Mouse (Mus musculus): ENCODE measurements around the gene Zc3hav1. TPM values are rescaled to one million over a fixed set of nuclear protein-coding genes. Genes with fewer than 3 reads are reported as not detected.
"Not testable (repeated sequence)": the region's sequence is repeated elsewhere in the genome, so short reads cannot be mapped to it uniquely, and the experiment has no call there.

The Zc3hav1 gene
- total RNA-seq (2021) = 1 to 10 TPM; 2.7 to 3.0 TPM

DNA sequence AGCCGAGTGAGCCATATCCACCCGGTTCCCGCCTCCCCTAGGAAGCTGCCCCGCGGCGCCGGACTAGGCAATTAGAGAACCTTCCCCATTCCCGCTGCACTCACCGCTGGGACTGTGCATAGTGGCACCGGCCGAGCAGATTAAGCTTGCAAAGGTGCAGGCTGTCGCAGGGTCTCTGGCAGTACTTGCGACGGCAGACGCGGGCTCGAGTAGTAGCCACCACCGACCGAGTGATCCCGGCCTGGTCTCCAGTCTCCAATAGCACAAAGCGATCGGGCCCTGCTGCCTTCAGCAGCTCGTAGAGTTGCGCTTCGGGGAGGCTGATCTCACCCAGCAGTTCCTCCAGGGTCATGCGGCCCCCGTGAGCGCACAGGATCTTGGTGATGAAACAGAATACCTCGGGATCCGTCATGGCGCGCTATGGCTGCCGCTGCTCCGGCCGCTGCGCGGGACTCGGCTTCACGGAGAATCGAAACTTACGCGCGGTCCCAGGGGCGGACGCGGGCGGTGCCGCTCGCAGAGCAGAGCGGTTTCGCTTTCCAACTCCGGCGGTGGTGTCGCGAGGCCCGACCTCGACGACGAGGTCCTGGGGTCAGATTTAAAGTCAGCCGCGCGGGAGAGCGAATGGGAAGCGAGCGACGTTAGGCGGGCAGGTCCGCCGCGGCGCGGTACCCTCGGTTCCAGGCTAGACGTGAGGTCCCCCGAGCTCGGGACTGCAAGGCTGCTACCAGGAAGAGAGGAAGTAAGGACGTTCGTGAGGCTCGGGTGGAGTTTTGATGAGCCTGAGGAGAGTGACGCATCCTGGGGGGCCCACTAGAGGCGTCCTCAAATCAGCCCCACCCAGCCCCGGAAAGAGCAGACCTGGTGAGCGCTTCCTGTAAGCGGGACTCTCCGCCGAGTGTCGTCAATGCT, at the start of gene Zc3hav1:
Zc3hav1 (minus strand) TSS at position 793 of the 912 bp plus-strand sequence.
- DNase-seq (ENCODE audit: extremely low spot score in 1 of 2, low spot score in 1 of 2) = peak; percentile 11 to 16

DNA sequence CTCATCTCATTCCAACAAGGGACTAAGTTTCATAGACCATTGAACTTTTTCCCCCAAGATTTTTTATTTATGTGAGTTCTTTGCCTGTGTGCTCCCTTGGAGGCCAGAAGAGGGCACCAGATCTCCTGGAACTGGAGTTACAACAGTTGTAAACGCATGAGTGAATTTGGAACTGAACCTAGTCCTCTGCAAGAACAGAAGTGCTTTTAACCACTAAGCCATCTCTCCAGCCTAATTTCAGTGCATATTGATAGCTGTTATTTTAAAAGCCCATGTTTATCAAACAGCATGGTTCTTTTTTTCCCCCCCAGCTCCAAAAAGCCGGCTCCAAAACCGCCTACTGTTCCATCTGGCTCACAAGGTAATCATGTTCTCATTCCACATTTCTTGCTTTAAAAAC, 35.3 kb upstream of the Zc3hav1 start:
- peak in 1 of 2 experiments; percentile 22 for DNase-seq (ENCODE audit: extremely low spot score in 1 of 2, low spot score in 1 of 2)

- peak; percentile 76 to 87 for DNase-seq (ENCODE audit: extremely low spot score in 1 of 2, low spot score in 1 of 2)
These were observed 26.8 kb upstream of the Zc3hav1 start, which contains the start of gene Ttc26 for GRCm38 (mm10) chr6:38381129-38381771. Gene Ttc26, plus strand, starts transcription at chr6:38381469.

- no peak for DNase-seq (ENCODE audit: extremely low spot score in 1 of 2, low spot score in 1 of 2)
These were observed 26.3 kb upstream of the Zc3hav1 start for GRCm38 (mm10) chr6:38380764-38381128.

DNA sequence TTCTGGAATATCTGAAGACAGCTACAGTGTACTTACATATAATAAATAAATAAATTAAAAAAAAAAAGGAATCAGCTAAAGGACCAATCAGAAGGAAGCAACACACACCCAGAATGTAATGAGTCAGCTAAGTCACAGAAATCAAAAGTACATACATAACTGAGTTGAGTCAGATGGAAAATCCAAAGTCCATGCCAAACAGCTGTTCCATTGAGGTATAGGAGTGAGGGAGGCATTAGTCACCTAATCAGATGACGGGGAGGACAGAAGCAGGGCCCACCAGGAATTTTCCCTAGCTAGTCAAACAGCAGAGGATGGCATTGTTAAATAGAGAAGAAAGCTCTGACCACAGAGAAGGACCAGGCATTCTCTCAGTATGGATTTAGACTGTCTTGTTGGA, 19.9 kb upstream of the Zc3hav1 start:
- no peak for DNase-seq (ENCODE audit: extremely low spot score in 1 of 2, low spot score in 1 of 2)

DNA sequence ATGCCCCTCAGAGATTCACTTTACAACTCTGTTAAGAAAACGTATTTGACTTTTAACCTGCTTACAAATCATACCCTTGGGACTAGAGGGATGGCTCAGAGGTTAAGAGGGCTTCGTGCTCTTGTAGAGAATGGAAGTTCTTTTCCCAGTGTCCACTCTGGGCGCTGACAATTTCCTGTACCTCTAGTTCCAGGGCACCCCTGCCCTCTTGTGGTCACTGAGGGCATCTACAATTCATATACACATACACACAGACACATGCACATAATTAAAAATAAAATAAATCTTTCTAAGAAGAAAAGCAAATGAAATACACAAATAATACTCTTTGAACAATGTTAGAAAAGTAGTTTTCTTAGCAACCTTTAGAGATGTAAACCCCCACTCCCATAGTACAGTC, 15.5 kb upstream of the Zc3hav1 start:
- no peak for DNase-seq (ENCODE audit: extremely low spot score in 1 of 2, low spot score in 1 of 2)

DNA sequence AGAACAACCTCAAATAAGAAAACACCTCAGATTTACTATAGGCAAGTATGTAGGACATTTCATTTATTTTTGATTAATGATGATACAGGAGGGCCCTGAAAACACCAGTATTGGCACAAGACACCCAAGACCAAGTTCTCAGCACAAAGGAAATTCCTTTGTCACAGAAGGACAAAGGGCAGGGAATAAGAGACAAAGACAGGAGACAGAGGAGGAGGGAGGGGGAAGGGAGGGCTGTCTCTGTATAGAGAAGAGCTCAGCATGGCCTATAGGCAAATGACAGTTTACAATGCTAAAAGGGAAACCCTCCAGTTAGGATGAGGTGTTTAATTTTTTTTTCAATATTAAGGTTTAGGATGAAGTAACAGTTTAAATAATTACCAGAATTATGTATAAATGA, 9.7 kb upstream of the Zc3hav1 start:
- DNase-seq (ENCODE audit: extremely low spot score in 1 of 2, low spot score in 1 of 2) = no peak

DNA sequence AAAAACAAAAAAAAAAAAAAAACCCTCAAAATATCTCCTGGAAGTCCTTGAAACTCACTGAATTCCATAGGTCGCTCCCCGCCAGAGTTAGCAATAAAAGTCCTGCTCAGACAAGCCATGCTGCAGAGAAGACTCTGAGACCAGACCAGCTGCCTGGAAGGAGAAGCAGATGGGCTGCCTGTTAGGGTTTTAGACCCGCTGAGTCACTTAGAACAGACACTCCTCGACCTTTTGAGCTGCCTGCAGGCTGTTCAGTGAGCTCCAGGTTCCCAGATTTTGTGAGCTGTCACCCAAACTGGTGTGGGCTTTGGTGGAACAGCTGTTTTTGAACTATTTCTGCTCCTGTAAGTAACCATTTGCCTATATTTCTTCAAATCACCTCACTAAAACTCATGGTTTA, 9.0 kb upstream of the Zc3hav1 start:
- no peak for DNase-seq (ENCODE audit: extremely low spot score in 1 of 2, low spot score in 1 of 2)

- DNase-seq (ENCODE audit: extremely low spot score in 1 of 2, low spot score in 1 of 2) = no peak
These were observed 7.5 kb upstream of the Zc3hav1 start for GRCm38 (mm10) chr6:38361937-38362336.

DNA sequence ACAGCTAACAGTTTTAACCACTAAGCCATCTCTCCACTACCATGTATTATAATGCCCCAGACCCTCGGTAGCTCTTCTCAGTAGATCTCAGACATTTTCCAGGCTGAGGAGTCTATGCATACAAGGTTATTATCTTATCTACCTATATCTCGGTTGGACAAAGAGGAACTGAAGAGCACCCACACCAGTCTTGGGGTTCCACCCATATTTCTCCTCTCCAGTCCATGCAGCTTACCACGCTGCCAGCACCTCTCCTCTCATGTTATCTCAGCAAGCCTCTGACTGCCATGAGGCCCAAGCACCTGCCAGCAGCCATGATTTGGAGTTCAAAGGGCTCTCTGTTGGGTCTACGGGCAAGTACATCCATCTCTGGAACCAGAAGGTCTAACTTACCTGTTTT, 6.7 kb upstream of the Zc3hav1 start:
- no peak for DNase-seq (ENCODE audit: extremely low spot score in 1 of 2, low spot score in 1 of 2)

GRCm38 (mm10) chr6:38359736-38360499, 5.5 kb upstream of the Zc3hav1 start:
- DNase-seq (ENCODE audit: extremely low spot score in 1 of 2, low spot score in 1 of 2) = no peak

GRCm38 (mm10) chr6:38359044-38359735, 4.8 kb upstream of the Zc3hav1 start:
- not testable (repeated sequence) for DNase-seq (ENCODE audit: extremely low spot score in 1 of 2, low spot score in 1 of 2)

DNA sequence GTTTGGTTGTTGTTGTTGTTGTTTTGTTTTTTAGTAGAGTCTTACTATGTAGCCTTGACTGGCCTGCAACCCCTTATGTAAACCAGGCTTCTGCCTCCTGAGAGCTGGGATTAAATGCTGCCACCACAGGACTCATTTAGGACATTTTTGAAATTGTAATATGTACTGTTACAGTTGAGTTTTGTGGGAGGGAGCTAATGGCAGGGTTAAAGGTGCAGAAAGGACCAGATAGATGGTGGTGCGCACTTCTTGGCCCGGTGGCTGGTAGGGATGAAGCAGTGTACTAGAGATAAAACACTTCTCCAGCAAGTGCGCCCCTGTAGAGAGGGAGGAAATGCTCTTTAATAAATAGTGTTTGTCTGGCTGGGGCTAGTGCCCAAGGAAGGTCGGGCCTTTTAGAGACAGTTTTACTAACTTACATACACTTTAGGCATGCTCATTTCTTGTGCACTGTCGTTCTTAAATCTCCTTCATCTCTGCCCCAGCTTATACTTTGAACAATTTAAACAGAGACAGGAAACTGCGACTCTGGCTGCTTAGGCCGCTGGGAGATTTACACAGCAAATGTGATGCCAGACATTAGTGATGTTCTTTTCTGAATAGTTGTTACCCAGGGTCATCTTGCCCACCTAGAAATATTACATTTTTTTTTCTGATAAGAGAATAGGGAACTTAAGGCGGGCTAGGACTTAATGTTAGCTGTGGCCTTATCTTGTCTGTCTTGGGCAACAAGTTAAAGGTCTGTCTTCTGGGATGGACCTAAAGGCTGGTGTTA, 4.0 kb upstream of the Zc3hav1 start:
- no peak for DNase-seq (ENCODE audit: extremely low spot score in 1 of 2, low spot score in 1 of 2)

GRCm38 (mm10) chr6:38357603-38358252, 3.3 kb upstream of the Zc3hav1 start:
- DNase-seq (ENCODE audit: extremely low spot score in 1 of 2, low spot score in 1 of 2) = no peak

- DNase-seq (ENCODE audit: extremely low spot score in 1 of 2, low spot score in 1 of 2) = not testable (repeated sequence)
These were observed 2.4 kb upstream of the Zc3hav1 start for GRCm38 (mm10) chr6:38356661-38357433.

GRCm38 (mm10) chr6:38355862-38356261, 1.5 kb upstream of the Zc3hav1 start:
- DNase-seq (ENCODE audit: extremely low spot score in 1 of 2, low spot score in 1 of 2) = no peak

DNA sequence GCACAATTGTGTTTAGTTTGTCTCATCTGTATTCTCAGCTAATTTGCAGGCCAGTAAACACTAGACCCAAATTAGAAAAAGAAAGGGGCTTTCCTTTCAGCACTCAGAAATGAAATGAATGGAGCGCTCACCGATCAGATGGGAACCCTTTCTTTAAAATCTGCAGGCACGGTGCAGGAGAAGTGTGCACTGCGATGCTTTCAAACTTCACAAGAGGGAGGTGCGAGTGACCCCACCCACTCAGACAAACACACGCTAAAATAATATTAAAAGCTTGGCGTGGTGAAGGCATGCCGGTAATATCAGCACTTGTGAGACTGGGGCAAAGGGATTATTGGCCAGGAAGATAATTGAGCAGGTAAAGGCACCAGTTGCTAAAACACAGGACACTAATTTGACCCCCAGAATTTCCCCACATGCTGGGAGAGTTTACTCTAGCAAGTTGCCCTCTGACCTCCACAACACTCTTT, 986 bp upstream of the Zc3hav1 start:
- DNase-seq (ENCODE audit: extremely low spot score in 1 of 2, low spot score in 1 of 2) = no peak

GRCm38 (mm10) chr6:38354723-38355353, 435 bp upstream of the Zc3hav1 start:
- DNase-seq (ENCODE audit: extremely low spot score in 1 of 2, low spot score in 1 of 2) = no peak
